Mouse (Mus musculus) testis, adult 2 months (tissue): ENCODE data around the gene Il20ra. TPM values are rescaled to one million over a fixed set of nuclear protein-coding genes. Genes with fewer than 3 reads are reported as not detected.

Experiments used
- H3K27ac ChIP-seq: fragments of 200-500 bp; 2 replicates; pipeline ENCODE4 v1.5.1; 2012; ENCODE audit warnings: low read depth, low read length; ENCODE audit not compliant: control insufficient read depth, insufficient read depth
- H3K27me3 ChIP-seq: fragments of 200-500 bp; 2 replicates; pipeline ENCODE4 v1.6.1; 2012; ENCODE audit warnings: mild to moderate bottlenecking, low read length, moderate library complexity; ENCODE audit not compliant: control insufficient read depth, insufficient read depth
- H3K36me3 ChIP-seq: fragments of 200-500 bp; 2 replicates; pipeline ENCODE4 v1.6.1; 2012; ENCODE audit warnings: mild to moderate bottlenecking, low read length; ENCODE audit not compliant: control insufficient read depth, insufficient read depth
- H3K4me1 ChIP-seq: fragments of 200-500 bp; 2 replicates; pipeline ENCODE4 v1.6.1; 2012; ENCODE audit warnings: low read length; ENCODE audit not compliant: control insufficient read depth, insufficient read depth
- H3K4me3 ChIP-seq: fragments of 200-500 bp; 2 replicates; pipeline ENCODE4 v1.5.1; 2012; ENCODE audit warnings: low read depth, mild to moderate bottlenecking, low read length, moderate library complexity, mixed read lengths; ENCODE audit not compliant: control insufficient read depth
- CTCF ChIP-seq: fragments of 200-500 bp; IDR thresholded peaks from 2 replicates; pipeline ENCODE4 v1.5.1; 2012; ENCODE audit warnings: low read depth, mild to moderate bottlenecking, inconsistent platforms, low read length, moderate library complexity; ENCODE audit not compliant: control insufficient read depth, insufficient read depth, insufficient replicate concordance
- POLR2A ChIP-seq: fragments of 200-500 bp; IDR thresholded peaks from 2 replicates; pipeline ENCODE4 v1.6.1; 2012; ENCODE audit warnings: low read depth, mild to moderate bottlenecking, inconsistent platforms, low read length, moderate library complexity; ENCODE audit not compliant: control insufficient read depth
- polyA plus RNA-seq: library from polyadenylated mRNA; depleted of rRNA; stranded (reverse); fragments of >200 nt; gene quantifications from 2 replicates; pipeline ENCODE4 v1.2.3, GENCODE M21; 2012

The Il20ra gene
- polyA plus RNA-seq, 1 experiment: 1.0 TPM

- H3K36me3 ChIP-seq: no peaks in the 10 kb centered on the region
- peaks cover 7% of the 10 kb centered on the region for H3K4me1 ChIP-seq
- H3K27ac ChIP-seq: no peak overlapping the region
- H3K27me3 ChIP-seq: no peaks in the 10 kb centered on the region
- TF ChIP-seq CTCF: peak; percentile 18; the same call in 1 of the 2 replicates
- TF ChIP-seq POLR2A: no peak
- no peak overlapping the region for H3K4me3 ChIP-seq
Observed at GRCm38 (mm10) chr10:19692988-19693387, 19.4 kb upstream of the Il20ra start.

GRCm38 (mm10) chr10:19693629-19694028 is 18.7 kb upstream of the Il20ra start:
- Histone ChIP-seq H3K4me1 (peaks cover 7% of the 10 kb centered on the region), H3K27ac (no peak overlapping the region), H3K4me3 (no peak overlapping the region), H3K27me3 (no peaks in the 10 kb centered on the region), H3K36me3 (no peaks in the 10 kb centered on the region)
- TF ChIP-seq CTCF: no peak
- TF ChIP-seq POLR2A: no peak

- H3K36me3 ChIP-seq: no peaks in the 10 kb centered on the region
Observed at GRCm38 (mm10) chr10:19699331-19699730, 13.0 kb upstream of the Il20ra start.

GRCm38 (mm10) chr10:19704445-19704844 is 7.9 kb upstream of the Il20ra start:
- TF ChIP-seq POLR2A (no peak), CTCF (no peak)
- Histone ChIP-seq H3K4me1 (no peaks in the 10 kb centered on the region), H3K36me3 (no peaks in the 10 kb centered on the region)

More at GRCm38 (mm10) chr10:19699331-19699730, 13.0 kb upstream of the Il20ra start:
- H3K4me1 ChIP-seq: no peaks in the 10 kb centered on the region
- no peak overlapping the region for H3K27ac ChIP-seq
- H3K27me3 ChIP-seq: no peaks in the 10 kb centered on the region
- no peak overlapping the region for H3K4me3 ChIP-seq
- TF ChIP-seq POLR2A (no peak), CTCF (no peak)

GRCm38 (mm10) chr10:19707768-19708167 is 4.6 kb upstream of the Il20ra start:
- Histone ChIP-seq H3K27me3 (no peaks in the 10 kb centered on the region), H3K36me3 (no peaks in the 10 kb centered on the region), H3K4me1 (no peaks in the 10 kb centered on the region; the same call in 1 of the 2 replicates), H3K27ac (no peak overlapping the region), H3K4me3 (no peak overlapping the region)
- TF ChIP-seq CTCF (no peak), POLR2A (no peak)

More at GRCm38 (mm10) chr10:19704445-19704844, 7.9 kb upstream of the Il20ra start:
- H3K27ac ChIP-seq: no peak overlapping the region
- no peak overlapping the region for H3K4me3 ChIP-seq
- no peaks in the 10 kb centered on the region for H3K27me3 ChIP-seq

- H3K27me3 ChIP-seq: no peaks in the 10 kb centered on the region
- H3K36me3 ChIP-seq: no peaks in the 10 kb centered on the region
- TF ChIP-seq POLR2A (no peak), CTCF (peak; percentile 68; the same call in 1 of the 2 replicates)
- no peaks in the 10 kb centered on the region; the same call in 1 of the 2 replicates for H3K4me1 ChIP-seq
- no peak overlapping the region for H3K4me3 ChIP-seq
- H3K27ac ChIP-seq: no peak overlapping the region
Observed at GRCm38 (mm10) chr10:19708277-19709070, 3.9 kb upstream of the Il20ra start.

GRCm38 (mm10) chr10:19711020-19711419 is 1.4 kb upstream of the Il20ra start:
- no peak overlapping the region for H3K27ac ChIP-seq
- H3K27me3 ChIP-seq: no peaks in the 10 kb centered on the region

More at GRCm38 (mm10) chr10:19711020-19711419, 1.4 kb upstream of the Il20ra start:
- Histone ChIP-seq H3K4me3 (no peak overlapping the region), H3K4me1 (no peaks in the 10 kb centered on the region; the same call in 1 of the 2 replicates), H3K36me3 (no peaks in the 10 kb centered on the region)
- no peak for TF ChIP-seq CTCF
- TF ChIP-seq POLR2A: no peak
